In genomic region chr19:37686347-37686746, GRCm38 (mm10) we compare ENCODE assay signal across 20 mouse cellular contexts. TPM values are rescaled to one million over a fixed set of nuclear protein-coding genes. Genes with fewer than 3 reads are reported as not detected.
A peak's percentile ranks its signal among the peaks of the same experiment; 100 is the strongest.
DNase-seq lines count a peak whose midpoint lies in the region; ATAC-seq and TF ChIP-seq lines count a peak whose summit lies in the region.
"Had no signal": no experiment of that assay in that cellular context is flagged by ENCODE, and none has a peak within 500 bp of the region (broad histone marks: within the 10 kb centered on the region; RNA-seq: fewer than 3 reads in every experiment).

No protein-coding gene starts in this region.

- peak overlapping the region; percentile 21; the same call in 1 of the 2 replicates for H3K4me3 ChIP-seq in heart, embryonic 13.5 days
- H3K4me3 ChIP-seq in heart, embryonic 11.5 days (ENCODE audit: low read depth, low read length), result no peak overlapping the region
- H3K4me3 ChIP-seq in stomach, embryonic 16.5 days (replicated peaks; ENCODE audit: low read length), result no peak overlapping the region
- no peak overlapping the region for H3K4me3 ChIP-seq in stomach, postnatal 0 days (ENCODE audit: low read depth, low read length)
- H3K4me3 ChIP-seq in embryonic facial prominence, embryonic 15.5 days (replicated peaks), result no peak overlapping the region
- no peak overlapping the region for H3K4me3 ChIP-seq in midbrain, postnatal 0 days (ENCODE audit: low read depth, low read length)
- H3K4me3 ChIP-seq: midbrain, embryonic 13.5 days had no signal

- peaks cover 97% of the 10 kb centered on the region for H3K27me3 ChIP-seq in heart, embryonic 13.5 days (replicated peaks)
- peaks cover 88% of the 10 kb centered on the region for H3K27me3 ChIP-seq in heart, embryonic 11.5 days (ENCODE audit: control insufficient read depth, insufficient read depth, low read length)
- H3K27me3 ChIP-seq in stomach, embryonic 16.5 days (ENCODE audit: control insufficient read depth, insufficient read depth, low read length), result peaks cover 77% of the 10 kb centered on the region
- H3K27me3 ChIP-seq in stomach, postnatal 0 days (ENCODE audit: control insufficient read depth, insufficient read depth, low read length), result peaks cover 9% of the 10 kb centered on the region; the same call in 1 of the 2 replicates
- peaks cover 92% of the 10 kb centered on the region for H3K27me3 ChIP-seq in embryonic facial prominence, embryonic 15.5 days
- H3K27me3 ChIP-seq in midbrain, postnatal 0 days (ENCODE audit: insufficient read depth, low read length), result peaks cover 78% of the 10 kb centered on the region
- H3K27me3 ChIP-seq: CH12.LX had no signal

- WGBS in heart, embryonic 13.5 days, result 11% methylated on average over 23 of the region's 23 CpGs
- 6% methylated on average over 23 of the region's 23 CpGs for WGBS in heart, embryonic 11.5 days (ENCODE audit: insufficient replicate concordance)
- WGBS in stomach, embryonic 16.5 days, result 14% methylated on average over 23 of the region's 23 CpGs
- 22% methylated on average over 23 of the region's 23 CpGs for whole genome bisulfite sequencing in stomach, postnatal 0 days
- 8% methylated on average over 23 of the region's 23 CpGs for WGBS in embryonic facial prominence, embryonic 15.5 days
- 13% methylated on average over 23 of the region's 23 CpGs for WGBS in midbrain, postnatal 0 days

- H3K9ac ChIP-seq in heart, embryonic 13.5 days, result no peak overlapping the region
- no peak overlapping the region for H3K9ac ChIP-seq in heart, embryonic 11.5 days (ENCODE audit: low read depth, low read length)
- H3K9ac ChIP-seq in stomach, embryonic 16.5 days (ENCODE audit: low read length), result no peak overlapping the region
- H3K9ac ChIP-seq in stomach, postnatal 0 days (ENCODE audit: low read length), result no peak overlapping the region
- no peak overlapping the region for H3K9ac ChIP-seq in embryonic facial prominence, embryonic 15.5 days
- no peak overlapping the region for H3K9ac ChIP-seq in midbrain, postnatal 0 days (replicated peaks; ENCODE audit: low read length, poor library complexity, severe bottlenecking)
- H3K9ac ChIP-seq: forebrain, postnatal 0 days; liver, postnatal 0 days; midbrain, embryonic 13.5 days had no signal

- 0 out of 2 replicates have a peak, but pooled peaks cover 2% of the 10 kb centered on the region for H3K36me3 ChIP-seq in heart, embryonic 13.5 days
- H3K36me3 ChIP-seq in heart, embryonic 11.5 days (ENCODE audit: control insufficient read depth, insufficient read depth, low read length), result no peaks in the 10 kb centered on the region
- no peaks in the 10 kb centered on the region for H3K36me3 ChIP-seq in stomach, embryonic 16.5 days (ENCODE audit: control insufficient read depth, insufficient read depth, low read length)
- H3K36me3 ChIP-seq in stomach, postnatal 0 days (ENCODE audit: control insufficient read depth, insufficient read depth, low read length), result no peaks in the 10 kb centered on the region
- H3K36me3 ChIP-seq in embryonic facial prominence, embryonic 15.5 days, result no peaks in the 10 kb centered on the region
- no peaks in the 10 kb centered on the region for H3K36me3 ChIP-seq in midbrain, postnatal 0 days (ENCODE audit: insufficient read depth, low read length)
- H3K36me3 ChIP-seq: midbrain, embryonic 13.5 days had no signal

- no peak for TF ChIP-seq EP300 in stomach, postnatal 0 days (optimal IDR thresholded peaks at IDR 0.05)

- no peak overlapping the region for H3K27ac ChIP-seq in heart, embryonic 13.5 days (replicated peaks)
- H3K27ac ChIP-seq in heart, embryonic 11.5 days (ENCODE audit: low read depth, low read length), result no peak overlapping the region
- no peak overlapping the region for H3K27ac ChIP-seq in stomach, embryonic 16.5 days (ENCODE audit: low read length)
- no peak overlapping the region for H3K27ac ChIP-seq in stomach, postnatal 0 days (replicated peaks)
- H3K27ac ChIP-seq in embryonic facial prominence, embryonic 15.5 days (replicated peaks), result no peak overlapping the region
- H3K27ac ChIP-seq in midbrain, postnatal 0 days (ENCODE audit: low read depth, low read length), result no peak overlapping the region
- H3K27ac ChIP-seq: midbrain, embryonic 13.5 days had no signal

- peaks cover 27% of the 10 kb centered on the region for H3K4me1 ChIP-seq in heart, embryonic 13.5 days
- H3K4me1 ChIP-seq in heart, embryonic 11.5 days (ENCODE audit: control insufficient read depth, insufficient read depth, low read length), result peaks cover 5% of the 10 kb centered on the region; the same call in 1 of the 2 replicates
- H3K4me1 ChIP-seq in stomach, embryonic 16.5 days (ENCODE audit: control insufficient read depth, insufficient read depth, low read length), result no peaks in the 10 kb centered on the region
- no peaks in the 10 kb centered on the region for H3K4me1 ChIP-seq in stomach, postnatal 0 days (replicated peaks; ENCODE audit: control insufficient read depth, insufficient read depth)
- peaks cover 29% of the 10 kb centered on the region for H3K4me1 ChIP-seq in embryonic facial prominence, embryonic 15.5 days
- no peaks in the 10 kb centered on the region for H3K4me1 ChIP-seq in midbrain, postnatal 0 days (ENCODE audit: insufficient read depth, low read length)

- DNase-seq in stomach, postnatal 0 days (ENCODE audit: low spot score), result no peak
- no peak for DNase-seq in left cerebral cortex, postnatal 4 days
- no peak for DNase-seq in midbrain, postnatal 0 days (ENCODE audit: low spot score)
- DNase-seq: gastrocnemius, postnatal 36 days; kidney, adult 8-10 months; thymus, adult 2 months had no signal

- H3K4me2 ChIP-seq in heart, embryonic 13.5 days, result peak overlapping the region; percentile 43; the same call in 1 of the 2 replicates
- H3K4me2 ChIP-seq in heart, embryonic 11.5 days, result no peak overlapping the region
- H3K4me2 ChIP-seq in stomach, embryonic 16.5 days (ENCODE audit: low read depth, low read length), result 0 out of 2 replicates have a peak overlapping the region, but pooled peaks have one; percentile 21
- H3K4me2 ChIP-seq in stomach, postnatal 0 days (replicated peaks; ENCODE audit: low read depth), result no peak overlapping the region
- 0 out of 2 replicates have a peak overlapping the region, but pooled peaks have one; percentile 3 for H3K4me2 ChIP-seq in embryonic facial prominence, embryonic 15.5 days (replicated peaks)
- no peak overlapping the region for H3K4me2 ChIP-seq in midbrain, postnatal 0 days (ENCODE audit: low read depth, low read length, poor library complexity, severe bottlenecking)
- H3K4me2 ChIP-seq: midbrain, embryonic 13.5 days had no signal

- no peaks in the 10 kb centered on the region for H3K9me3 ChIP-seq in heart, embryonic 13.5 days
- H3K9me3 ChIP-seq in heart, embryonic 11.5 days (replicated peaks; ENCODE audit: control insufficient read depth, low read length), result no peaks in the 10 kb centered on the region
- H3K9me3 ChIP-seq in stomach, embryonic 16.5 days (replicated peaks; ENCODE audit: control insufficient read depth, low read length), result no peaks in the 10 kb centered on the region
- no peaks in the 10 kb centered on the region for H3K9me3 ChIP-seq in stomach, postnatal 0 days (ENCODE audit: control insufficient read depth, low read length)
- H3K9me3 ChIP-seq in embryonic facial prominence, embryonic 15.5 days (replicated peaks), result no peaks in the 10 kb centered on the region
- H3K9me3 ChIP-seq in midbrain, postnatal 0 days (ENCODE audit: low read length), result no peaks in the 10 kb centered on the region
- H3K9me3 ChIP-seq: midbrain, embryonic 13.5 days had no signal

- TF ChIP-seq CTCF in stomach, postnatal 0 days (IDR thresholded peaks at IDR 0.05; ENCODE audit: low read depth), result no peak
- TF ChIP-seq CTCF in midbrain, postnatal 0 days (IDR thresholded peaks at IDR 0.05), result no peak

- intact Hi-C loops in left cerebral cortex, postnatal 4 days (cut with DNase I), result no loop called here

- ATAC-seq in heart, embryonic 13.5 days (ENCODE audit: extremely low read depth, insufficient number of reproducible peaks, low FRiP score, low TSS enrichment), result no peak
- ATAC-seq in heart, embryonic 11.5 days (replicated peaks; ENCODE audit: insufficient number of reproducible peaks, low FRiP score, low TSS enrichment), result no peak
- ATAC-seq in stomach, embryonic 16.5 days (ENCODE audit: insufficient read depth, low FRiP score), result no peak
- ATAC-seq in stomach, postnatal 0 days (ENCODE audit: low FRiP score, low TSS enrichment), result no peak
- ATAC-seq in embryonic facial prominence, embryonic 15.5 days (ENCODE audit: insufficient number of reproducible peaks, low FRiP score, low TSS enrichment, low read depth), result no peak
- ATAC-seq in midbrain, postnatal 0 days (ENCODE audit: low FRiP score), result no peak
- ATAC-seq: inflammation-experienced regulatory T-cells, adult 6 months had no signal

RNA-seq across cellular contexts. Expression of gene Cyp26c1, which starts 1.0 kb away (rescaled TPM):
- polyA plus RNA-seq in heart, embryonic 13.5 days (2015; fragmentation: Nextera tagmentation; extraction: Ambion mirVana), result not detected in 2 replicates
- not detected in 2 replicates for polyA plus RNA-seq in heart, embryonic 11.5 days (2014; fragmentation: Nextera tagmentation; extraction: Ambion mirVana)
- polyA plus RNA-seq in stomach, embryonic 16.5 days (2015; fragmentation: Nextera tagmentation; extraction: Ambion mirVana), result not detected in 2 replicates
- not detected in 2 replicates for polyA plus RNA-seq in stomach, postnatal 0 days (2015; fragmentation: Nextera tagmentation; extraction: Ambion mirVana)
- 1.2 and 2.0 TPM in 2 replicates for polyA plus RNA-seq in embryonic facial prominence, embryonic 15.5 days (2015; fragmentation: Nextera tagmentation; extraction: Ambion mirVana)
- total RNA-seq in left cerebral cortex, postnatal 4 days (2021), result under 1 TPM in 1 of 2 experiments, not detected in 1; 0.22 TPM
- not detected in 2 replicates for total RNA-seq in midbrain, postnatal 0 days (2014; rRNA removed)
- polyA plus RNA-seq in midbrain, postnatal 0 days (2015; fragmentation: Nextera tagmentation; extraction: Ambion mirVana), result not detected in 2 replicates
- total RNA-seq: CH12.LX; forebrain, postnatal 0 days; gastrocnemius, postnatal 36 days; heart, postnatal 25 days; layer of hippocampus, adult 18-20 months; megakaryocyte progenitor cell, adult 5-6 weeks had no signal
- polyA plus RNA-seq: forebrain, postnatal 0 days; inflammation-experienced regulatory T-cells, adult 6 months; liver, postnatal 0 days; midbrain, embryonic 13.5 days; neural tube, embryonic 14.5 days; stomach, embryonic 14.5 days had no signal

RNA-seq across cellular contexts. Expression of gene Cyp26a1, which starts 11.3 kb away (rescaled TPM):
- 0.78 and 1.5 TPM in 2 replicates for polyA plus RNA-seq in heart, embryonic 13.5 days (2015; fragmentation: Nextera tagmentation; extraction: Ambion mirVana)
- polyA plus RNA-seq in heart, embryonic 11.5 days (2014; fragmentation: Nextera tagmentation; extraction: Ambion mirVana), result 0.57 and 0.59 TPM in 2 replicates
- 5.7 and 6.0 TPM in 2 replicates for polyA plus RNA-seq in stomach, embryonic 16.5 days (2015; fragmentation: Nextera tagmentation; extraction: Ambion mirVana)
- 0.94 and 1.4 TPM in 2 replicates for polyA plus RNA-seq in stomach, postnatal 0 days (2015; fragmentation: Nextera tagmentation; extraction: Ambion mirVana)
- polyA plus RNA-seq in embryonic facial prominence, embryonic 15.5 days (2015; fragmentation: Nextera tagmentation; extraction: Ambion mirVana), result 3.6 and 4.6 TPM in 2 replicates
- total RNA-seq in left cerebral cortex, postnatal 4 days (2021), result under 1 TPM in 1 of 2 experiments, not detected in 1; 0.20 TPM
- total RNA-seq in midbrain, postnatal 0 days (2014; rRNA removed), result not detected in 2 replicates
- 0.09 and 0.11 TPM in 2 replicates for polyA plus RNA-seq in midbrain, postnatal 0 days (2015; fragmentation: Nextera tagmentation; extraction: Ambion mirVana)
- total RNA-seq: forebrain, postnatal 0 days had no signal
- polyA plus RNA-seq: inflammation-experienced regulatory T-cells, adult 6 months; midbrain, embryonic 13.5 days; neural tube, embryonic 14.5 days had no signal

Comparison
In these comparisons a context has a peak if more than half of its experiments do, and no peak if none do; other contexts are left out.
1. H3K4me2 ChIP-seq: peak in heart, embryonic 13.5 days (single experiment), stomach, embryonic 16.5 days (single experiment) and embryonic facial prominence, embryonic 15.5 days (single experiment); none in heart, embryonic 11.5 days (single experiment), stomach, postnatal 0 days (single experiment) and midbrain, postnatal 0 days (single experiment).